Mouse (Mus musculus) layer of hippocampus, adult 8-10 months (tissue): ENCODE results near the gene Stpg4. TPM values are rescaled to one million over a fixed set of nuclear protein-coding genes. Genes with fewer than 3 reads are reported as not detected.

ENCODE experiments used
- DNase-seq, 2 experiments: peaks; one replicate each; pipeline ENCODE4 v3.0.0; 2022; ENCODE audit warnings: low spot score in 2 of 2
- total RNA-seq, 4 experiments: library from RNA; stranded (reverse); gene quantifications; 2 replicates each; pipeline ENCODE4 v1.2.4; 2022

Stpg4 gene
- total RNA-seq, 4 experiments from 2014 or later: not detected

DNA sequence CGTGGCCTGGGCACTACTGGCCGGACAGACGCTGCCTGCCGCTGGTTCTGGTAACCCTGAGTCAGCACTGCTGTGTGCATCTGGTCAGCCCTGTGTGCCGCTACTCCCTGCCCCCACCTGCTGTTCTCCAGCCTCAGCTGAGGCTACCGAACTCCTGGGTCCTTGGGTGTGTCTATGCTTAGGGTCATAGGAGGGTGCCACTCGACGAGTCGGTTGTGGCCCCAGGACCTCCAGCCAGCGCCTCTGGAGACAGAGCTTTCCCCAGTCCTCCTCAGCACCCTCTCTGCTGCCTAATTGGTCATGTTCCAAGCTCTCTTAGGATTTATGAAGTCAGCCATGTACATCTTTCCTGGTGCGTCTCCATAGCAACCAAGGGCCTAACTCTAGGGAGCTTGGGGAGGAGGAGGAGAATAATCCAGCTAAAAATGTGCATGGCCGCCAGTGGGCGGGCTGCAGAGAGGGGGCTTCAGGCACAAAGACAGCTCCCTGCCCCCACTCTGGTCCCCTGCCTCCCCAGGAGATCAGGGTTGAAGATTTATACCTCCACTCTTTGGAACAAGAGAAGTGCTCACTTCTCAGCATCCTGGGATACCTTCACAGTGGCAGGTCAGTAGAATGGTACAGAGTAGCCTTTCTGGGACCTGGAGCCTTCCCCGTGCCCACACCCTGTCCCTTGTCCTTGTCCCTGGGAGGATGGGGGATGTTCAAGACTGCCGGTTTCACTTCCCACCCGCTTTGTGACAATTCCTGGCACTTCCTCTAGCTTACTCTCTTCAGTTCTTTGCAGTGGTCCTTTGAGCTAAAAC lies 49.0 kb downstream of the Stpg4 start:
- peak; percentile 54 to 70 for DNase-seq

DNA sequence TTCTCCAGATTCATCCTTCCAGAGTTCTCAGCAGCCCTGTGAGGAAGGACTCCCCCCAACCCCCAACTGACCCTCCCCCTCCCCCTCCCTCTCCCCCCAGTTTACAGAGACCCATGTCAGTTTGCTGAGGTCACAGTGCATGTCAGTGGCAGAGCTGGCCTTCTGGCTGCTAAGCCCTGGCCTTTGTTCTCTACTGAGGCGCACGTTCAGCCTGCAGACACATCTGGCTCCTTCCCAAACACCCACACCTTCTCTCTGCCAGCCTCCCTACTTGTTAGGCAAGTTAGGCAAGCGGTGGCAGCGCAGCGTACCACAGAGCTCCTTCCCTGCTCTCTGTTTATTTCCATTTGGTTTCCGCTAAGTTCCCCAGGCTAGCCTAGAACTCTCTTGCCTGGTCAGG lies 50.0 kb downstream of the Stpg4 start:
- DNase-seq: peak in 1 of 2 experiments; percentile 75

DNA sequence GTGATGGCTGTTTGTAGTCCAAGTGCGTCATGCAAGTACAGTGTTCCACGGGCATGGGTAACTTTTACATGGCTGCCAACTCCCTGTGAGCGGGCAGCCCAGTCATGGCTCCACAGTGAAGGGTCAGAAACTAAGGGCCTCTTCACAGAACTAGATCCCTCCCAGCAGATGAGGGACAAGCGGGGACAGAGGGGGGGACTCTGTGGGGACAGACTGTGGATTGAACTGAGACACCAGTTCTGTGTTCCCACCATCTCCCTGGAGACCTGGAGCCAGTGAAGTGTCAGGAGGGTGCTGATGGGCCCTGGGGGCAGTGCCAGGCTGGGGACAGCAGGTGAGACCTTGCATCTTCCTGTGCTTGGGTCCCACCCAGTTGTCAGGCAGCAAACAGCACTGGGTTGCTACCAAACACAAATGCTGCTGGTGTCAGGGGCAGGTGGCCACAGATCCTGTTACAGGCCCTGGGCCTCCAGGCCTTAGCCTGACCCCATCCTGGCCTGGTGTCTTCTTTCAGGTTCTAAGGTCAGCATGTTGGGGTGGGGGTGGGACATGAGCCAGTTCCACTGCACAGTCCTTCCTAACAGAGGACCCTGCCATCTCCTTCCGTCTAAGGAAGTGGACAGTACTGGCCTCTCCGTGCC lies 50.6 kb downstream of the Stpg4 start:
- no peak for DNase-seq

DNA sequence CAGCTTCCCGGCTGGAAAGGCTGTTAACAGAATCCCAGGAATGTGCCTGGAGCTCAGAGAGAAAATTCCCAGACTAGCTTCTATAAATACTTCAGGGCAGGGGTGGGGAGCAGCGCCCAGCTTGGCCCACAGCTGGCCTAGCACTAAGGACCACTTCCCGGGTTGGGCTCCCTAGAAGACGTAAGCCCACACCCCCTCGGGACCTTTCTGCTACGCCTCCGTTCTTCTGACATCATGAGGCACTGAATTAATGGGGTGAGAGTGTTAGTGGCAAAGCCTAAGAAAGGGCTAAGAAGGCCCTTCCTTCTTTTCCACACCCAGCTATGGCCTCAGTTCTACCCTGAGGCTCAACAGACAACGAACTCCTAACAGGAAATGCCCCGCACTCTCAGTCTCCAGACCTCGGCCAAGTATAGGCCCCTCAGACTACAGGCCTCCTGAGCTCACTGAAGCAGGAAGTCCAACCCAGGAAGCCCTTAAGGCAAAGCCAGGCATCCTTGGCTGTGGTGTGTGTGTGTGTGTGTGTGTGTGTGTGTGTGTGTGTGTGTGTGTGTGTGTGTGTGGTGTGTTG lies 51.5 kb downstream of the Stpg4 start:
- no peak for DNase-seq

DNA sequence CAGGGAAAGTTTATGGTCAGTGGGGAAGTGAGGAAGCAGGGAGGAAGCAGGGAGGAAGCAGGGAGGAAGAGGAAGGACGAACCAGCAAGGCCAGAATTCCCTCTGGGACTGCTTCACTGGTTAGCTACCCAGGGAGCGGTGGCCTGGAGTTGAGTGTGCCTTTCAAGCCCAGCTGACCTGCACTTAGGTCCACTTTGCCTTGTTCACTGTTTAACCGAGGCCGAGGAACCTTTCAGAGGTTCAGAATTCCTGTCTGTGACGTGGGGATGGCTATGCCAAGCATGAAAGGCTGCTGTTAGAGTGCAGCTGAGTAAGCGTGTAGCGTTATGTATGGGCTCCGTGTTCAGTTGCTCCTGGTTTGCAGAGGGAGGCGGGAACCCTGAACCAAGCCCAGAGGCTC lies 54.2 kb downstream of the Stpg4 start:
- DNase-seq: no peak

DNA sequence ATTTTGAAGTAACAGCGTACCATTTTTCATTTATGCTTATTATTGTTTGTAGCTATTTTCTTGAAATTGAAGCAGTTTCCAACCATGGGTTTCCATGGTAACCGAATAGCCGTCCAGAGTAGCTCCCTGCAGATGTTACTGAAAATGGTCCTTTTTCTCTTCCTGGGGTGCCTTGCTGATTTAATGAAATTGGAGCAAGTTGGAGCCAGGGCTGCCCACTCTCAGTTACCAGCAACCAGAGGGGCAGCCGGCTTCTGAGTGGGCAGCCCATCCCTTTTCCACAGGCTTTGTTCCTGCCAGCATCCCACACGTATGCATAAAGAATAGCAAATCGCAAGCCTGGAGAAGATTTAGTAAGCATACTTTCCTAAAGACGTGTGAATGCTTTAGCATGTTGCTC lies 55.4 kb downstream of the Stpg4 start:
- DNase-seq: peak in 1 of 2 experiments; percentile 54

DNA sequence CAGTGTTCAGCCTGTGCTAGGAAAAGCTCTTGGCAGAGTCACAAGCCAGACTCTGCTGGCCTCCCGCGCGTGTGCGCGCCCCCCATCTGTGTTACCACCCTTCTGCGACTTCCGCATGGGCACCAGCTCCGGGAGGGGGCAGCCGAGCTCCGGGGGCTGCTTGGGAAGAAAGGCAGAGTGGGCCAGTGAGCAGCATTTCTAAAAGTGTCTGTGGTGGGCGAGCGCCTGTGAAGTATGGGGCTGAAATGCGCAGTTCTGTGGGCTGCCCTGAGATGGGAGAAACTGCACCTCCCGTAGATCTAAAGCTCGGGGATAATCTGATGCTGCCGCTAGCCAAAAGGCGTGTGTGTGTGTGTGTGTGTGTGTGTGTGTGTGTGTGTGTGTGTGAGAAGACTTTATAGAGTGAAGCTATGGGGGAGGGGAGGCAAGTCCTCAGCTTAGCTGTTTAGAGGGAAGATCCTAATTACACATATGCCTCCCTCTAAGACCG lies 58.2 kb downstream of the Stpg4 start:
- peak; percentile 62 to 71 for DNase-seq

DNA sequence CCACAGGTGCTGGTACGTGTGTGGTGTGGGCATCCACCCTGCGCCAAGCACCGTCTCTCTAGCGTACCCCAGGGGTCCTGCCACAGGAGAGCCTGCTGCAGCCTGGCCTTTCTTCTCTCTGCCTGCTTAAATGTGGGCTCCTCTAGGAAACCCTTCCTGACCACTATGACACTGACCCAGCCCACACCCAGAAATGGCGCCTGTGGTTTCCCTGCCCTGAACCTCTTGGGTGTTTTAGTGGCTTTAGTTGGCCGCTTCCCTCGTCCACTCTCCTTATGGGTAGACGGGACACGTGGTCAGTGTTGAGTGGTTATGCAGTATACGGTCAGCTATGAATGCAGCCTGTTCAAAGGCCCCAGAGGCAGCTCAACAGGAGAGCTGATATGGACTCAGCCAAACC lies 59.1 kb downstream of the Stpg4 start:
- no peak for DNase-seq

DNA sequence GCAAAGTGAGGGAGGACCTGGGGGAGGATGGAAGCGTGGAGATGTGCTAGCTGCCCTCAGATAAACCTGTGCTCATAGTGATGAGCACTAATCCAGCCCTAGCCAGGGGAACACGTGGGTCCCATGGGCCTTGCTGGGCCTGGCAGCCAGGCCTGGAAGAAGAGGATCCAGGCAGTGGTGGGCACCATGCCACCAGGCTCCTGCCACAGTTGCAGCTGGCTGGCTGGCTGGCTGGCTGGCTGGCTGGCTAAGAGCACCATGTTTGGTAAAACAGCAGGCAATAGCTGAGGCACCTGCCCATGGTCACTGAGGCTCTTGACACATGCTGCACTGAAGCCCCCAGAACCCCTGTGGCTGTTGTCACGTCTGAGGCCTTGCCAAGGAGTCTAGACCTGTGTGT lies 59.9 kb downstream of the Stpg4 start:
- DNase-seq: peak; percentile 63 to 68

DNA sequence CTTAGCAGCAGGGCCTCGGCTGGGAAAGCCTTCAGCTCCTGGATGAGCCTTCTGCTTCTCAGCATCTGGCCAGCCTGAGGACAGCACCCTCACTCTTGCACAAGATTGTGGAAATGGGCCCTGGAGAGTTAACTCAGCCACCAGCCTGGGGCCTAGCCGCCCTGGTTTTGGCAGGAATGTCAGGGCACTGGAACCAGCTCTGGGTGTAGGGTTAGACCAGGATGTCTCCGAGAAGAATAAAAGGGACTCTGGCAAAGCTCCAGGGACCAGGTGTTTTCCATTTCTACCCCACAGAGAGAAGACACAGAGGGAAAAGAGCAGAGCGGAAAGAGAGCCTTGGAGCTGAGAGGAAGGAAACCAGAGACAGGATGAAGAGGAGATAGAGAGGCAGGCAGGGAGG lies 60.3 kb downstream of the Stpg4 start:
- DNase-seq: no peak

DNA sequence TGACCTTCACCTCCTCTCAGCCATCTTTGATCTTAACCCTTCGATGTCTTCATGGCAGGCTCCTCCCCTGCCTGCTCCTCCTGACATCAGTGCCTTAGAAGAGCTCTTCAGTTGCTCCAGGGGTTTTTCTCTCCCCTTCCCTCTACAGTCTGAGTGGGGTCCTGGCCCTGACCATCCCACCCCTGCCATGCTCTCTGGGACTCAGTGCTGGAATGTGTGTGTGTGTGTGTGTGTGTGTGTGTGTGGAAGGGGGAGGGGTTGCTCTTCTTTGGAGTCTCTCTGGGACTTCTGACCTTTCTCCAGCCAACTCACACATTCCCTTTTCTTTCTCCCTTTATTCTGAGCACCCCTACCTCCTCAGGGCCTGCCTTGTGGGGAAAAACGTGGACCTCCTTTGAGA lies 61.0 kb downstream of the Stpg4 start:
- DNase-seq: no peak

DNA sequence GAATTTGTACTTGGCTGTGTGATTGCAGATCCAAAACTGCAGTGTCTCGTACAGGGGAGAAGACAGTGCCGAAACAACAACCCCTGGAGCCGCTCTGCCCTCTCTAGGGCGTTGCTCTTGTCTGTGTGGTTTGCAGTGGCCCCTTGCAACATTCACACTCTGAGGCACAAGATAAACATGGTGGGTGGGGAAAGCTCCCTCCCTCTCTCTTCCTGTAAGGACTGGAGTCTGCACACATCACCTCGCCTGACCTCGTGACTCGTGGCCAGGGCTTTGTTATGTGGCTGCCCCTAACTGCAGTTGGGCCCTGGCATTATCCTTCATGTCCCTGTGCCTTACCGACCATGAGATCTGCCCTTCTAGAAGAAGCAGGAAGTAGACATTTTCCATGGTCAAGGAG lies 62.3 kb downstream of the Stpg4 start:
- no peak for DNase-seq

DNA sequence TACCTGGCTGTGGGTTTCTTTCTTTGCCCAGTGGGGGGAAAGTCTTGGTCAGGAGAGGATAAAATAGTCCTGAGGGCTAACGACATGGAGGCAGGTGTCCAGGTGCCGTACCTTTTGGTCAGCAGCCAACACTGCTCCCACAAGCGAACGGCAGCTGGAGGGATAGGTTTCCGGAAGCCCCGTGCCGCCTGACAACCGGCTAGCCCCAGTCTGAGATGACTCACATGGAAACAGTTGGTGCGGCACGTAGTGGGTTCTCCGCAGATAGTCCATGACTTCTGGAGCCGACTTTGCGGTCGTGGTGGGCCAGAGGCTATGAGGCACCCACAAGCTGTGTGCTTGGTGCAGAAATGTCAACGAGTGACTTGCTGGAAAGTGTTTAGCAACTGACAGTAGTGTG lies 63.4 kb downstream of the Stpg4 start:
- no peak for DNase-seq

DNA sequence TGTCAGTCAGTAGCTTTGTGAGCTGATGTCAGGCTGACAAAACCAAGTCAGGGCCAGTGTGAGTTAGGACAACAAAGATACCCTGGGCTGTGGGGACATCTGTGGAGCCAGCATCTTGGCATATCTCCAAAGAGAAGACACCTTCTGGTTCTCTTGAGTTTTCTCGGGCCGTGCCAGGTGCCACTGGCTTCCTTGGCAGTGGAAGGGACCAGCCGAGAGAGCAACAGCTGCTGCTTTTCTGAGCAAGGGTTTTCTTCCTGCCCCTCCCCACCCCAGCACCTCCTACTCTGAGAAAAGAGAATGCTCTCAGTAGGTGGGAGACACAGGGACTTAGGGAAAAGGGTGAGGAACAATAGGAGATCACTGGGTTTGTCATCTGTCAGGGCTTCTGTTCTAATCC lies 66.4 kb downstream of the Stpg4 start:
- no peak for DNase-seq

DNA sequence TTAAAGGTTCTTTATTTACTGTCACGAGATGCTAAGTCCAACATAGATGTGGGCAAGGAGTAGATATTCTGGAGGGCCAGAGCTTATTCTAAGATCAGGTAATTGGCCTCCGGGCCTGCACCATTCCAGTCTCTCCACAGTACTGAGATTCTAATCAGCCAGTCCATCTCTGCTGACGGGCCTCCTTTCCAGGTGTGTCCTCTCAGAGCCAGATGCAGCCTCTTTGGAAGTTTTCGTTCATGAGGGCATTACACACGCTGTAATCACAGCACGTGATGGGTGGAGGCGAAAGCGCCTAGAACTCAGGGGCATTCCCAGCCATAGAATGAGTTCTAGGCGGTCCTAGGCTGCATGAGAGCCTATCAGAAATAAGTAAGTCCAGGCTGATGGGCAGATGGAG lies 70.0 kb downstream of the Stpg4 start:
- DNase-seq: no peak

DNA sequence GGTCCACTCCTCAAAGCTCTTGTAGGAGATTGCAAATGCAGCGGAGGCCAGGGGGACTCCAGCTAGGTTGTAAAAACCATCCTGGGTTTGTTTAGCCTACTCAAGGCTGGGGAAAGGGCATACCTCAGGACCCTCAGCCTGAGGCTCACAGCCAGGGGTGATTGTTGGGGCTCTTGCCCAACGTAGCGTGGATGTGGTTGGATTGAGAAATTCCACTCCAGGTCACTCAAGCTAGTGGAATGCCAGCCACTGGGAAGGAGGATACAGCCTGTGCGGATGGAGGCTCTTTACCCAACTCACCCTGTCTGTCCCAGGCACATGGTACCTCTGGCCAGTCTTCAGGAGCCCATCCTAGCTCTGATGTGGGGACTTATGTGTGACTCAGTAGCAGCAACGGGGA lies 71.3 kb downstream of the Stpg4 start:
- no peak for DNase-seq

DNA sequence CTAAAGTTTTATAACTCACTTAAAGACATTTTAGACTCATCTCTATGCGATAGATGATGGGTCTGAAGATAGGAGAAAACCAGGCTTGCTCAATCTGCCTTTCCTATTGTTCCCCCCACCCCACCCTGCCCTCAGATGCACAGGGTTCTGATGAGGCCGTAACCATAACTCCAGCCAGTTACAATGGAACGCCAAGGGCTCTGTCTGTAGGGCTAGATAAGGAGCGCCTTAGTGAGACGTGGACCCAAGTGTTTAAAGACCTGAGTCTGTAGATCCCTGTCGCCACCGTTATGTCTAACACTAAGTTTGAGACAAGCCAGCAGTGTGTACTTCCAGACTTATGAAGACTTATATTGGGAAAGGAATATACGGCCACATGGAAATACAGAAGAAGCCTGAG lies 72.1 kb downstream of the Stpg4 start:
- DNase-seq: no peak

DNA sequence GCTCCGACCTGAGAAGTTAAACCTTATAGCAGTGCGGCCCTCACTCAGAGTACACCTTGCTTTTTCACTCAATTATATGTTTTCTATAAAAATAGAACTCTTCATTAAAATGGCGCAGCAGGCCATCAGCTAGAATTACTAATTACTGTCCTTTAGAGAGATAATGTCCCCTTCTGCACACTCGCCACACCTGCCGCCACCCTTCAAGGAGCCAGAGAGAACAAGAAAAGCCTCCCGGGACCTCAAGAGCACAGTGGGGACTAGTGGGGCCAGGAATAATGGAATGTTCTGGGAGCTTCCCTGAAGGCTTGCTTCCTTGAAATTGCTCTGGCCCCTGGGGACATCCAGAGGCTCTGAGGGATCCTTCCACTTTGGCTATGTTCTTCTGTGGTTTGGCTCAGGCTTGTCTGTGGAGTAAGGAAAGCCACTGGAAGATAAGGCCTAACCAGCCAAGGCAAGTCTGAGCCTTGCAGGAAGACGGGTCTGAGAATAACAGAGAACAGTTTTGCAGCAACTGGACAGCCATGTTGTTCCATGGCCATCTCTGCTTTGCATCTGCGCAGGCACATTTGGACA lies 73.7 kb downstream of the Stpg4 start:
- no peak for DNase-seq

DNA sequence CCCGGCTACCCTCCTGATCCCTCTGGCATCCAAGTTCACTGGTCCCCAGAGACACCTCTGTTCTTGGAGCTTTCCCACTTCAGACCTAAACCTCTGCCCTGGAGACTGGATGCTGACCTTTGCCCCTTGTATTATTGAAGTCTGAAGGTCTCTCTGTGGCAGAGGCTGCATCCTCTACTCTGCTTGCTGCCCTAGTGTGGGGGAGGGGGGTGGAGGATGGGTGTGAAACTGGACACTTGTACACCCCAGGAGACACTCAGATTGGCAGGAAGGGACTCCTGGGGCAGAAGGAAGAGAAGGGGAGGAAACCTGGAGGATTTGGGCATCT lies 74.7 kb downstream of the Stpg4 start:
- no peak for DNase-seq

DNA sequence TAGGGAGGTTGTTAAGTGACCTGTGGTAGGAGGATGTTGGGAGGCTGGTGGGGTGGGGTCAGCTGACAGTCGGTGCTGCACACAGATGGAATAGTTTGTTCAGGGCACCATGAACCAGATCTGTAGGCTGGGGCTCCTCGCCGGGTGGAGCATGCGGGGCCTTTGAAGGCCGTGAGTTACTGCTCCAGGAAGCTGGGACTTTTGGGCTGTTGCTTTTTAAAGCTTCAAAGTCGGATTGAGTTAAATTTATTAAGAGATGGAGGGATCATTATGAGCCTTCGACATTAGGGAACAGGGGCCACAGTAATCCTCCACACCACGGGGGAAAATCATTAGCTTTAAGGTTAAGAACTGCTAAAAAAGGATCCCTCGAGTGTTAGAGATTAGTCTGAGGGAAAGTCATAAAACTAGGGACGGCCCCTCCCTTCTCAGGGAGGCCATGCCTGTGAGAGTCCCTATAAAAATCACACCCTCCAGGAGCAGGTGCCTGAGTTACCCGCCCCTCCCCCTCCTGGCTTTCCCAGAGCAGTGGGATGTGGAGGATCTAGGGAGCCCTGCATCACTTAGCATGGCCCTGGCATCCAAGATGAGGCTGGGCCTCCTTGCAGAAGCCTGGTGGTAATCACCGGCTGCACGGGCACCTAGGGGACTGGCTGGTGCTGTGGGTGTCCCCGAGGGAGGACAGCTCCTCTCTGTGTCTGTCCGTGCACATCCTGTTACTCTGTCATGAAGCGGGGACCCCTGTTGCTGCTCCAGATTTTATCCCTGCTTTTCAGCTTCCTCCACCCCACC lies 75.2 kb downstream of the Stpg4 start:
- DNase-seq: no peak

DNA sequence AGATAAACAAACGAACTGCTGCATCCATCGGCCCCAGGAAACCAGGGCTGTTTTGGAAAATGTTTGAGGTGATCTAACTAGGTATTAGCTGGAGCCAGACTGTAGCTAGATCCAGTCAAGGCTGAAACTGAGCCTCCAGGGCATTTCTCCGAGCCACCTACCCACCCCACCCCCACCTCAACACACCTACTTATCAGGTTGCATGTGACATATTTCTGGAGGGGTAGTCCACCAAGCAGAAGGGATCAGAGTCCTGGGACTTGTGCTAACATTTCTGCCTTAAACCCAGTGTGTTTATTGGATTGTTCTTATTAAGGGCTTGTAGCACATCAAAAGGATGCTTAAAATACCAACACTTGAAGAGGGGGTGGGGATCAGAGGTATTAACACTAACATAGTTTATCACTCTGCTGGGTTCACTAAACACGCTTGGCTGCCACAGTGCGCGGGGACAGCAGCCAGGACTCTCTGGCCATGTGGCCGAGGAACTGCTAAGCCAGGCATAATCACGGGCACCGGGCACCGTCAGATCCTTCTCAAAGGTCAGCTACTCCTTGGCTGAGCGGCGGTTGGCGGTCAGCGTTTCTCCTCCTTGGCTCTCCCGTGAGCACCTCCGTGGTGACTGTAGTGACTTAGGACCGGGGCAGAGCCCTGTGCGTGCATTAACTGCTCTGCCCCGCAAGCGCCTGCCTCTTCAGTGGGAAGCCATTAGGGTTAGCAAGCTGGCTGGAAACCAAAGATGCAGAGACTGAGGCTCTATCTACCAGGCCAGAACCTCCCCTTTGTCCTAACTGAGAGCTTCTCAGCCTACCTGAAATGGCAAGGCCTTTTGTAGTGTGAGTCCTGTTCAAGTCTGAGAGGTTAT lies 76.1 kb downstream of the Stpg4 start:
- DNase-seq: no peak
